Mouse (Mus musculus): ENCODE results near the gene Slit3. TPM values are rescaled to one million over a fixed set of nuclear protein-coding genes. Genes with fewer than 3 reads are reported as not detected.

Gene Slit3
- polyA plus RNA-seq, 1 experiment from 2014 or later, result 14.2 TPM

GRCm38 (mm10) chr11:35571910-35572309 is 450.9 kb downstream of the Slit3 start:
- TF ChIP-seq EP300 (IDR thresholded peaks at IDR 0.05), result no peak
- TF ChIP-seq CTCF (IDR thresholded peaks at IDR 0.05), result no peak
- Histone ChIP-seq H3K9me3 (ENCODE audit: low read length) (no peaks in the 10 kb centered on the region), H3K4me3 (ENCODE audit: low read depth, low read length) (no peak overlapping the region), H3K27ac (ENCODE audit: low read length) (no peak overlapping the region), H3K36me3 (ENCODE audit: insufficient read depth, low read length) (no peaks in the 10 kb centered on the region), H3K4me2 (replicated peaks; ENCODE audit: low read depth, low read length) (no peak overlapping the region), H3K27me3 (replicated peaks; ENCODE audit: insufficient read depth, low read length) (no peaks in the 10 kb centered on the region; the same call in 1 of the 2 replicates), H3K9ac (replicated peaks; ENCODE audit: low read depth) (no peak overlapping the region), H3K4me1 (ENCODE audit: insufficient read depth, low read depth, low read length) (no peaks in the 10 kb centered on the region)
- 79% methylated on average over 3 of the region's 3 CpGs for WGBS
- DNase-seq (ENCODE audit: low spot score) (no peak), ATAC-seq (no peak)

- 91% methylated on average over 10 of the region's 10 CpGs for WGBS
- TF ChIP-seq EP300 (IDR thresholded peaks at IDR 0.05) (no peak), CTCF (IDR thresholded peaks at IDR 0.05) (no peak)
- H3K4me3 ChIP-seq (ENCODE audit: low read depth, low read length), result no peak overlapping the region
- H3K4me1 ChIP-seq (ENCODE audit: insufficient read depth, low read depth, low read length), result no peaks in the 10 kb centered on the region
- H3K4me2 ChIP-seq (replicated peaks; ENCODE audit: low read depth, low read length), result no peak overlapping the region
- H3K9ac ChIP-seq (replicated peaks; ENCODE audit: low read depth), result no peak overlapping the region
- no peaks in the 10 kb centered on the region for H3K9me3 ChIP-seq (ENCODE audit: low read length)
- ATAC-seq (no peak), DNase-seq (ENCODE audit: low spot score) (no peak)
- H3K36me3 ChIP-seq (ENCODE audit: insufficient read depth, low read length), result no peaks in the 10 kb centered on the region
- H3K27ac ChIP-seq (ENCODE audit: low read length), result no peak overlapping the region
- no peaks in the 10 kb centered on the region for H3K27me3 ChIP-seq (replicated peaks; ENCODE audit: insufficient read depth, low read length)
Observed at GRCm38 (mm10) chr11:35578796-35579195, 457.8 kb downstream of the Slit3 start.

- no peak for TF ChIP-seq EP300 (IDR thresholded peaks at IDR 0.05)
- TF ChIP-seq CTCF (IDR thresholded peaks at IDR 0.05), result no peak
- no peak overlapping the region for H3K4me3 ChIP-seq (ENCODE audit: low read depth, low read length)
- H3K4me2 ChIP-seq (replicated peaks; ENCODE audit: low read depth, low read length), result no peak overlapping the region
- no peaks in the 10 kb centered on the region for H3K9me3 ChIP-seq (ENCODE audit: low read length)
- DNase-seq (ENCODE audit: low spot score), result no peak
- no peaks in the 10 kb centered on the region for H3K27me3 ChIP-seq (replicated peaks; ENCODE audit: insufficient read depth, low read length)
- no peak overlapping the region for H3K27ac ChIP-seq (ENCODE audit: low read length)
- no peak overlapping the region for H3K9ac ChIP-seq (replicated peaks; ENCODE audit: low read depth)
- H3K4me1 ChIP-seq (ENCODE audit: insufficient read depth, low read depth, low read length), result no peaks in the 10 kb centered on the region
- no peak for ATAC-seq
- 72% methylated on average over 5 of the region's 5 CpGs for WGBS
- no peaks in the 10 kb centered on the region for H3K36me3 ChIP-seq (ENCODE audit: insufficient read depth, low read length)
Observed at GRCm38 (mm10) chr11:35582591-35582990, 461.6 kb downstream of the Slit3 start.

- H3K27ac ChIP-seq (ENCODE audit: low read length), result no peak overlapping the region
Observed at GRCm38 (mm10) chr11:35583633-35584032, 462.6 kb downstream of the Slit3 start.

GRCm38 (mm10) chr11:35587174-35587959 is 466.3 kb downstream of the Slit3 start:
- Histone ChIP-seq H3K9me3 (ENCODE audit: low read length) (no peaks in the 10 kb centered on the region), H3K4me3 (ENCODE audit: low read depth, low read length) (no peak overlapping the region), H3K4me1 (ENCODE audit: insufficient read depth, low read depth, low read length) (no peaks in the 10 kb centered on the region), H3K36me3 (ENCODE audit: insufficient read depth, low read length) (no peaks in the 10 kb centered on the region), H3K27me3 (replicated peaks; ENCODE audit: insufficient read depth, low read length) (no peaks in the 10 kb centered on the region), H3K9ac (replicated peaks; ENCODE audit: low read depth) (no peak overlapping the region), H3K27ac (ENCODE audit: low read length) (no peak overlapping the region), H3K4me2 (replicated peaks; ENCODE audit: low read depth, low read length) (no peak overlapping the region)
- 57% methylated on average over 13 of the region's 13 CpGs for WGBS
- ATAC-seq (peak; percentile 91), DNase-seq (ENCODE audit: low spot score) (peak; percentile 50)
- TF ChIP-seq EP300 (IDR thresholded peaks at IDR 0.05) (no peak), CTCF (IDR thresholded peaks at IDR 0.05) (no peak)

More at GRCm38 (mm10) chr11:35583633-35584032, 462.6 kb downstream of the Slit3 start:
- ATAC-seq, result no peak
- no peak overlapping the region for H3K4me2 ChIP-seq (replicated peaks; ENCODE audit: low read depth, low read length)
- no peaks in the 10 kb centered on the region for H3K4me1 ChIP-seq (ENCODE audit: insufficient read depth, low read depth, low read length)
- TF ChIP-seq CTCF (IDR thresholded peaks at IDR 0.05), result no peak
- no peak for TF ChIP-seq EP300 (IDR thresholded peaks at IDR 0.05)
- no peak for DNase-seq (ENCODE audit: low spot score)
- no peaks in the 10 kb centered on the region for H3K9me3 ChIP-seq (ENCODE audit: low read length)
- H3K36me3 ChIP-seq (ENCODE audit: insufficient read depth, low read length), result no peaks in the 10 kb centered on the region
- WGBS, result 88% methylated on average over 7 of the region's 7 CpGs
- no peaks in the 10 kb centered on the region for H3K27me3 ChIP-seq (replicated peaks; ENCODE audit: insufficient read depth, low read length)
- no peak overlapping the region for H3K9ac ChIP-seq (replicated peaks; ENCODE audit: low read depth)
- H3K4me3 ChIP-seq (ENCODE audit: low read depth, low read length), result no peak overlapping the region

- Histone ChIP-seq H3K36me3 (ENCODE audit: insufficient read depth, low read length) (no peaks in the 10 kb centered on the region), H3K4me2 (replicated peaks; ENCODE audit: low read depth, low read length) (no peak overlapping the region), H3K27me3 (replicated peaks; ENCODE audit: insufficient read depth, low read length) (no peaks in the 10 kb centered on the region), H3K4me1 (ENCODE audit: insufficient read depth, low read depth, low read length) (no peaks in the 10 kb centered on the region), H3K27ac (ENCODE audit: low read length) (no peak overlapping the region), H3K4me3 (ENCODE audit: low read depth, low read length) (no peak overlapping the region), H3K9me3 (ENCODE audit: low read length) (no peaks in the 10 kb centered on the region), H3K9ac (replicated peaks; ENCODE audit: low read depth) (no peak overlapping the region)
- ATAC-seq, result no peak
- 90% methylated on average over 7 of the region's 7 CpGs for WGBS
- no peak for DNase-seq (ENCODE audit: low spot score)
- no peak for TF ChIP-seq CTCF (IDR thresholded peaks at IDR 0.05)
- TF ChIP-seq EP300 (IDR thresholded peaks at IDR 0.05), result no peak
Observed at GRCm38 (mm10) chr11:35589892-35590291, 468.9 kb downstream of the Slit3 start.

Measured in lung, postnatal 0 days (tissue).